Mouse (Mus musculus): ENCODE results near the gene Dlx4.

The Dlx4 gene

GRCm38 (mm10) chr11:95145851-95146403 lies at the start of gene Dlx4:
Gene Dlx4 (minus strand): TSS chr11:95146263.
- no peak for DNase-seq (ENCODE audit: low spot score)

DNA sequence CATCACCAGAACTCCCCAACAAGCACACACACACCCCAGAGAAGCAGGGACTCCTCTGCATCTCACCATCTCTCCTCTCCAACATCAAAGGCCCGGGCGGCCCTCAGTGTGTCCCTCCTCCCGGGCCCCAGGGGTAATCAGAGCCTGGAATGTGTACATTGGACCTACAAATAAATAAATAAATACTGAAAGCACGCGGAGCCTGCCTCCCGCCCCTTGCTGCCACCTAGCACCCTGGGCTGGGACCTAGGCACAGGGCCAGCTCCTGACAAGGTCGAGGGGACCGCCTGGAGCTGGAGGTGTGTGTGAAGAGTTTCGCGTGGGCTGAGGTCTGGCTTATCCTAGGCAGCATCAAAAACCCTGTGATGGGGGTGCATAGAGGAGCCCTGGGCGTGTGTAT lies 43.8 kb upstream of the Dlx4 start:
- no peak for DNase-seq (ENCODE audit: low spot score)

GRCm38 (mm10) chr11:95186826-95187225 lies 40.8 kb upstream of the Dlx4 start:
- no peak for DNase-seq (ENCODE audit: low spot score)

GRCm38 (mm10) chr11:95185700-95186099 lies 39.6 kb upstream of the Dlx4 start:
- no peak for DNase-seq (ENCODE audit: low spot score)

DNA sequence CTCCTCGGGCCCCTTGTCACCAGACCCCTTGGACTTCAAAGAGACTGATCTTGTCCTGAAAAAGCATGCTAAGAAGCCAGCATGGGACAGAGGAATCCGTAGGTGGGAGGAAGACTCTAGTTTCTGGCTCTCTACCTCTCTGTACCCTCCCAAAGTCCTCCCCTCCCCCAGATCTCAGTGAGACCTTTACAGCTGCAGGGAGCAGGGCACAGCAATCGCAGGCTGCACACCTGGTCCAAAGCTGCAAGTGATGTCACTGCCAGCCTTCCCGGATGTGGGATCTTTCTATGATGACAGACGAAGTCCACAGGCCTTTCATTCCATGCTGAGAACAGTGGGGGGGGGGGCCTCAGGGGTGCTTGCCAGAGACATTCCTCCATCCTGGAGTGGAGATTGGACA lies 38.5 kb upstream of the Dlx4 start:
- DNase-seq (ENCODE audit: low spot score): no peak

DNA sequence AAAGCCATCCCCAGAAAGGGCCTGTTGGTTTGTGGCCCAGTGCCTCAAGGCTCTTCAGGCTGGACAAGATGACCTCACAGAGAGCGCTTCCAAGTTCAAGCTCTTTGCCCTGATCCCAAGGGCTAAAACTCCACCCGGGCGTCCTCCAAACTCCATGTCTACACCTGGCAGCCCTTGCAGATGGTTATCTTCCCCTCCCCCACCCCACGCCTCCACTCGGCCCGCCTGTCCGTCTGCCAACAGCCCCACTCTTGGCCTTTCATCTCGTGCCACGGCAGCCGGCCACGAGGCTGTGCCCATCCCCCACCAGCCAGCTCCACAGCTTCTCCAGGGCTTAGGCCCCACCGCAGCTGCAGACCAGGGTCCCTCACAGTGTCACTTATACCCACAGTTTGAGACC lies 33.2 kb upstream of the Dlx4 start:
- DNase-seq (ENCODE audit: low spot score): no peak

- DNase-seq (ENCODE audit: low spot score): no peak
Measured at GRCm38 (mm10) chr11:95165857-95166256, 19.8 kb upstream of the Dlx4 start.

DNA sequence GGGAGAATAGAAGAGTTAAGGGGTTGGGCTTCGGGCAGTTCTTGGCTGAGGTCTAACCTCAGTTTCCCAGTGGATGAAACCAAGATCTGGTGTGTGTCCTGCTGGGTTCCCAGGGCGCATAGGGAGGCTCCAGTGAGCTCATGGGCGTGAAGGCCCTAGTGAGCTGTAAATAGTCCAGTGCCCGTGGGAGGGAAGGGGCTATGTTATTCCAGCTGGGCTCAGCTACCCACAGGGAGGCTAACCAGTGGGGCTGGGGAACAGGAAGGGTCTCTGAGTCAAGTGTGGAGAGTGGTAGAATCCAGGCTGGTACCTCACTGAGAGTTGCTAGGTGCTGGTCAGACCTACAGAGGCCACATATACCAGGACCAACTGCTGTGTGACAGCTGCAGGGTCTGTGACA lies 15.6 kb upstream of the Dlx4 start:
- DNase-seq (ENCODE audit: low spot score): no peak

GRCm38 (mm10) chr11:95160693-95161092 lies 14.6 kb upstream of the Dlx4 start:
- DNase-seq (ENCODE audit: low spot score): no peak

GRCm38 (mm10) chr11:95159763-95160371 lies 13.8 kb upstream of the Dlx4 start:
- DNase-seq (ENCODE audit: low spot score): no peak

DNA sequence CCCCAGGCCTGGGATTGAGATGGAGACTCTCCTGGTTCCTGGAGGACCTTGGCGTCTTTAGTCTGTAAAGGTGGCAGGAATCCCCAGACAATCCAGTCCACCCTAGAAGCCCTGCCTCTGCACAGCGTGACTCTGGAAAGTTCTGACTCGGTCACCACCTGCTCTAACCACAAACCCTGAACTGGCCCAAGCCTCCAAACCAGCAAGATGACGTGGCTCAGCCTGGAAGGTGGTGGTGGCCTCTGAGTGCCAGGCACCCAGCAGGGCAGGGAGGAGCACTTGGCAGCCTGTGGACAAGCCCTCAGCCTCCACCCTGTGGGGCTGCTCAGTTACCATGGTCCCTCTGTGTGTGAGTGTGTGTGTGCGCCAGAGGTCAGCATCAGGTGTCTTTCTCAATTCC lies 11.8 kb upstream of the Dlx4 start:
- no peak for DNase-seq (ENCODE audit: low spot score)

DNA sequence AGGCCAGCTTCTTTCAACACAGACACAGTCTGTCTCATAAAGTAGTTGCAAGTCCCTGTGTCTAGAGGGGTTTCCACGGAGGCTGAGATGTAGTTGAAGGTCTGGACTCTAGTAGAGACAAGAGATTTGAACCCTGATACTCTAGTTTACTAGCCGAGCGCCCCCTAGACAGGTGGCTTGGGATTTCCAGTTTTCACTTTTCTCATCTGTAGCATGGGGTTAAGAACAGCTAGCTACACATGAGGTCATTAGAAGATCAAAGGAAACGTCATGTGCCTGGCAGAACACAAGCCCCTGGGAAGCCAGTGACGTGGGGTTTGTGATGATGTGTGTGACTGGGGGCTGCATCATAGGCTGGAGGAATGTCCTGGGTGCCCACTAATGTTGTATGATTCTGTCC lies 11.3 kb upstream of the Dlx4 start:
- DNase-seq (ENCODE audit: low spot score): no peak

DNA sequence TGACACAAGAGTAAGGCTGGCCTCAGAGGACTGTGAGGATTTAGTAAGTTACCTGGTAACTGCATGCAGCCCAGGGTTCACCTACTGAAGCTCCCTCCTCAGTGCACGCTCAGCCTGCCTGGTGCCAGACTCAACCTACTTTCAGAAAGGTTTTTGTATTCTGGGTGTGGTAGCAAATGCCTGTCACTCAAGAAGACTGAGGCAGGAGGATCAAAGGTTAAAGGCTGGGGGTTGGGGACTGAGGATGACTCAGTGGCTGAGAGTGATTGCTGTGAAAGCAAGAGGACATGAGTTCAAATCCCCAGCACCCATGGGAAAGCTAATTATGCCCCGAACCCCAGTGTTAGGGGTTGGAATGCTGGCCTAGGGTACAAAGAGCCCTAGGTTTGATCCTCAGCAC lies 9.4 kb upstream of the Dlx4 start:
- DNase-seq (ENCODE audit: low spot score): no peak

DNA sequence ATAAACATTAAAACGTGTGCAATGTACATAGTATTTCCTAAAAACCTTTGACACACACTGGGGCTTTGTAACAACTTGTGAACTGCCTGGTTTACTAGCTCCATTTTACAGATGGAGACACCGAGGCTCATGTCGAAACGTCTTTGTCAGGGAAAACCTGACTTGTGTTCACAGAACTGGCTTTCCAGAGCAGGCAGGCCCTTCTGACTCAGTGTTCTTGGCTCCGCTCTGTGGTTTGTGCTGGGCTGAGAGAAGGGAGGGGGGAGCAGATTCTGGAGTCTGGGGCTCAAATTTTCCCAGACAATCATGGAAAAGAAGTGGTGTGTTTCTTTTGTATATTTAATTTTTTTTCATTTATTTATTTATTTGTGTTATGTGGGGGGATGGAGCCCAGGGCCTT lies 7.6 kb upstream of the Dlx4 start:
- no peak for DNase-seq (ENCODE audit: low spot score)

- DNase-seq (ENCODE audit: low spot score): no peak
Measured at GRCm38 (mm10) chr11:95153116-95153515, 7.1 kb upstream of the Dlx4 start.

DNA sequence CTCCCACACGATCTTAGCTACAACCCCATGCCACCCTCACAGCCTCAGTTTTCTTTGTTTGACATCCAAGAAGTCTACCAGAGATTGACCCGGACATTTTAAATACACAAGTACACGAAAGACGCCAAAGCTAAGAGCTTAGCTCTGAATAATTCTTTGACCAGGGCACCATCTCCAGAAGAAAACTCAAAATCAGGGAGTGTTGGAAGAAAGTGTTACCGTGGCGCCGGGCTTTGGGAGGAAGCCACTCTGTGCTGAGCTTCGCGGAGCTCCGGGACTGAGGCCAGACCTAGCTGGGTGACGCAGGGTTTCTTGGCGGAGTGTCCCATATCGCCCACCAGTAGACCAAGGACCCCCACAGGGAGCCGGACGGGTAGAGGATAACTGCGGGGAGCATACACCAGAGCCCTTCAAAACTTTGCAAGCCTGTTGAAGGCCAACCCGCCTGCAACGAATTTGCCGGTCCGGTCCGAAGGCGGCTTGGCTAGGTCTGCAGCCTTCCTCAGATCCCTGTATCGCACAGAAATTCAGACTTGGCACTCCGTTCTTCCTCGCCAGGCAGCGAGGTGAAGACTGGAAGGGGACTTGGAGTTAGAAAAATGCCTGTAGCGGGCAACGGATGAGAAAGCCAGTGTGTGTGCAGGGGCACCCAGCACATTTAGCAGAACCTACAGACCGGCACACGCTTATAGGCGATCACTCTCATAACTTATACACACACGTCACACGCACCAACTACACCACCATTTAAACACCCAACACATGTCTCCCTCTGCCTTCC lies 4.4 kb upstream of the Dlx4 start:
- no peak for DNase-seq (ENCODE audit: low spot score)

GRCm38 (mm10) chr11:95149462-95150268 lies 3.6 kb upstream of the Dlx4 start:
- DNase-seq (ENCODE audit: low spot score): no peak

DNA sequence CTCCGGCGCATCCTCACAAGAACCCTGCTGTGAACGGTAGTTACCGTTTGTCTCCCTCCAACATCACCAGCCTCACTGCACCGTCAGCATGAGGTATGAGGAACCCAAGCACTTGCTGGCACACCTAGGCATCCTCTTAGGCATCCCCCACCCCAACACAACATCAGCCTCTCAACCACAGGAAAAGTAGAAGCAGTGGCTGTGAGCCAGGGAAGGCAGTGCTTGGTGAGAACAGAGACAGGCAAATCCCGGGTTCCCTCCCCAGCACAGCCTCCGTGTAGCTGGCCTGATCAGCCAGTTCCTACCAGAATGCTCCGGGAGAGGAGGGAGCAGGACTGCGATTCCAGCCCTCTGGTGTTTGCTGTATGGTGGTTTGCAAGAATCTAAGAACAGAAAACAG lies 2.7 kb upstream of the Dlx4 start:
- no peak for DNase-seq (ENCODE audit: low spot score)

- DNase-seq (ENCODE audit: low spot score): no peak
Measured at GRCm38 (mm10) chr11:95144946-95145483, 1.0 kb downstream of the Dlx4 start.

DNA sequence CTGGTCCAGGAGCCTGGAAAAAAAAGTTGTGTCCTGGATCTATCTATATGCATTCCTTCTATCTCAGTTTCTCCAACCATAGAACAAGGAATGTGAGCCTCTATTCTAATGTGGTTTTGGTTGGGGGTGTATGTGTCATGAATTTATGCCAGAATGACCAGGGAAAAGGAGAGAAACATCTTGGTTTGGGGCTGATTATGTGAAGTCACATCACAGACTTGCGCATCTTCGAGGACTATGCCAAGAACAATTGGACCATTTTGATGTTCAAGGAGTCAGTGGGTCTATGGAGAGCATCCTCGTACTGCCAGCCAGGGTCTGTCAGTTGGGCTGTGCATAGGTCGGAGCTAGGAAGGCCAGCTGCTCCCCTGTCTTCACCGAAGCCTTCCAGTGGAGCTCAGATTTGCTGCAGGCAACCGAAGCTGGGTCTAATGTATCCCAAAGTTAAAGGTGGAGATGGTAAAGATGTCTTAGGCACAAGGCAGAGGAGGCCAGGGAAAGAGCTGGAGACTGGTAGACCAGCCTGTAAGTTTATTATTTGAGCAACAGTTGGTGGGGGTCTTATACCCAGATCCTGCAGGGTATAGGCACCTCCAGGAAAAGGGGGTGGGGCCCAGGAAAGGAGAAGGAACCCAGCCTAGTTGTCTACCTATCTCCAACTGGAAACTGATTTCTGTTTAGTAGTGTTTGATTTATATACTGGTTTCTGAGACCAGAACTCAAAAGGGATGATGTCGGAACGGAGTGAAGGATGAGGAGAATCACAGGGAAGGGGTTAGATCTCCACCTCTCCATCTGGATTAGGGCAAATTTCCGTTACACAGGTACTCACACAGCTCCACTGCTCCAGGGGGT lies 1.7 kb downstream of the Dlx4 start:
- no peak for DNase-seq (ENCODE audit: low spot score)

- DNase-seq (ENCODE audit: low spot score): no peak
Measured at GRCm38 (mm10) chr11:95143663-95144062, 2.4 kb downstream of the Dlx4 start.

Measured in spleen, adult 12 weeks (tissue).